14 mouse cellular contexts compared by ENCODE assay signal in genomic region chr1:73642691-73643109, GRCm38 (mm10).
DNase-seq lines count a peak whose midpoint lies in the region; ATAC-seq lines count a peak whose summit lies in the region.
"Had no signal": no experiment of that assay in that cellular context is flagged by ENCODE, and none has a peak within 500 bp of the region (broad histone marks: within the 10 kb centered on the region; RNA-seq: fewer than 3 reads in every experiment).

No protein-coding gene starts in this region.

- no peak overlapping the region for H3K4me3 ChIP-seq in neural tube, embryonic 15.5 days (replicated peaks)
- H3K4me3 ChIP-seq in embryonic facial prominence, embryonic 14.5 days (ENCODE audit: low read depth, low read length): no peak overlapping the region
- H3K4me3 ChIP-seq: liver, embryonic 12.5 days had no signal

- no peaks in the 10 kb centered on the region for H3K9me3 ChIP-seq in neural tube, embryonic 15.5 days (replicated peaks)
- H3K9me3 ChIP-seq in embryonic facial prominence, embryonic 14.5 days (ENCODE audit: control insufficient read depth, low read length): no peaks in the 10 kb centered on the region
- H3K9me3 ChIP-seq: liver, embryonic 12.5 days had no signal

- 10% methylated on average over 7 of the region's 7 CpGs for WGBS in neural tube, embryonic 15.5 days
- WGBS in embryonic facial prominence, embryonic 14.5 days: 44% methylated on average over 7 of the region's 7 CpGs

- no peak overlapping the region for H3K27ac ChIP-seq in neural tube, embryonic 15.5 days (replicated peaks)
- no peak overlapping the region for H3K27ac ChIP-seq in embryonic facial prominence, embryonic 14.5 days (replicated peaks; ENCODE audit: low read depth, low read length)
- H3K27ac ChIP-seq: kidney, postnatal 0 days; liver, embryonic 12.5 days; stomach, postnatal 0 days had no signal

- peak; percentile 29 for DNase-seq in neural tube, embryonic 10.5 days (ENCODE audit: extremely low spot score, low spot score)
- DNase-seq in embryonic facial prominence, embryonic 14.5 days (ENCODE audit: low spot score): peak; percentile 40
- peak; percentile 55 for DNase-seq in mesoderm, embryonic 11.5 days (ENCODE audit: low read depth, low spot score)
- DNase-seq in urinary bladder, postnatal 25 days (ENCODE audit: low spot score): peak; percentile 17
- no peak for DNase-seq in cerebellum, postnatal 4 days (ENCODE audit: low spot score in 2 of 2)
- DNase-seq in cerebellum, postnatal 10 days: no peak
- DNase-seq: lung, postnatal 4 days had no signal

- no peaks in the 10 kb centered on the region for H3K36me3 ChIP-seq in neural tube, embryonic 15.5 days
- H3K36me3 ChIP-seq in embryonic facial prominence, embryonic 14.5 days (ENCODE audit: control insufficient read depth, insufficient read depth, low read length): no peaks in the 10 kb centered on the region
- H3K36me3 ChIP-seq: liver, embryonic 12.5 days had no signal

- H3K4me1 ChIP-seq in neural tube, embryonic 15.5 days: peaks cover 10% of the 10 kb centered on the region; the same call in 1 of the 2 replicates
- H3K4me1 ChIP-seq in embryonic facial prominence, embryonic 14.5 days (ENCODE audit: control insufficient read depth, insufficient read depth, low read length): no peaks in the 10 kb centered on the region
- H3K4me1 ChIP-seq: liver, embryonic 12.5 days had no signal

- no peak for ATAC-seq in neural tube, embryonic 15.5 days (ENCODE audit: low FRiP score)
- no peak for ATAC-seq in embryonic facial prominence, embryonic 14.5 days (ENCODE audit: low read depth)
- no peak for ATAC-seq in inflammation-experienced regulatory T-cells, adult 6 months
- ATAC-seq: liver, embryonic 12.5 days; Patski had no signal

- no peak overlapping the region for H3K9ac ChIP-seq in neural tube, embryonic 15.5 days (replicated peaks)
- H3K9ac ChIP-seq in embryonic facial prominence, embryonic 14.5 days (ENCODE audit: low read depth, low read length): no peak overlapping the region
- H3K9ac ChIP-seq: liver, embryonic 12.5 days had no signal

- no peak overlapping the region for H3K4me2 ChIP-seq in neural tube, embryonic 15.5 days
- H3K4me2 ChIP-seq in embryonic facial prominence, embryonic 14.5 days (ENCODE audit: low read depth, low read length): no peak overlapping the region
- H3K4me2 ChIP-seq: heart, embryonic 11.5 days; liver, embryonic 12.5 days had no signal

- no peaks in the 10 kb centered on the region for H3K27me3 ChIP-seq in neural tube, embryonic 15.5 days (replicated peaks)
- no peaks in the 10 kb centered on the region for H3K27me3 ChIP-seq in embryonic facial prominence, embryonic 14.5 days (replicated peaks; ENCODE audit: control insufficient read depth, insufficient read depth, low read length)
- H3K27me3 ChIP-seq: liver, embryonic 12.5 days; Patski had no signal

Comparison
In these comparisons a context has a peak if more than half of its experiments do, and no peak if none do; other contexts are left out.
1. DNase-seq: peak in neural tube, embryonic 10.5 days (single experiment), embryonic facial prominence, embryonic 14.5 days (single experiment), mesoderm, embryonic 11.5 days (single experiment) and urinary bladder, postnatal 25 days (single experiment); none in cerebellum, postnatal 4 days (0 of 2) and cerebellum, postnatal 10 days (0 of 2).